Mouse (Mus musculus): ENCODE measurements around the gene Rnf141.

Gene Rnf141

DNA sequence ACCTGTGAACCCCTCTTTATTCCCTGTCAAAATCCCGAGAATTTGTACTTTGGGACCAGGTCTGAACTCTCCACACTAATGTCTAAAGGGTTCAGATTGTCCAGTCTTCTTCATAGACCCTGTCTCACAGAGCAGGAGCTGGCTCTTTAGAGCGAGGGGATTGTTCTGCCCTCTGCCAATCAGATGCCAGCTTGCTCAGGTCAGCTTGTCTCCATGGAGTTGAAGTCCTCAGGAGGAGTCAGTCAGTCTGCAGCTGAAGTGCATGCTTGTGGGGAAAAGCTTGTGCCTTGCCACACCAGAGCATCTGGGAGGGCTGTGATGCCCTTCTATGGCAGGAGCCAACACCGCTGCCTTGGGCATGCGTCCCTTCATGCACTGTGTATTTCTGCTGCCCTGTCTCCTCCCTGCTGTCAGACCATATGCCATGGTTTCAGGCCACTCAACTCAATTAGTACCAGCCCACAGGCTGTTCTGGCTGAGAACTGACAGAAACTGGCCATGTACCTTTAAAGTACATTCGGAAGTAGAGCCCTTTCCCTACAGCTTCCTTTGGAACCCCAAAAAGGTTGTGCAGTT lies 81.6 kb downstream of the Rnf141 start:
- no peak for DNase-seq (ENCODE audit: low spot score)

DNA sequence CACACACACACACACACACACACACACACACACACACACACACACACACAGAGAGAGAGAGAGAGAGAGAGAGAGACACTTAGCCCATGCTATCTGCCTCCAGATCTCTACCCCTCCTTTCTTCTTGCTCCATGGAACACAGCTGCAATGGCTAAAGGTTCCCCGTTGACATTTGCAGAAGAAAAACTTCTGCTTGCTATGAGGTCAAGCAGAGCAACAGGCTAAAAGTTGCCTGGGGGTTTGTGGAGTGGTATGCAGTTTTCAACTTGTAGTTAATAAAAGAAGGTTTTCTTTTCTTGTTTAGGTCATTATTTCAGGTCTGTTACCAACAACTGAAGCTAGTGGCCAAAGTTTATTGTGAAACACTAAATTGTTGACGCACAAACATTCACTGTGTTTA lies 87.8 kb downstream of the Rnf141 start:
- DNase-seq (ENCODE audit: low spot score): no peak

DNA sequence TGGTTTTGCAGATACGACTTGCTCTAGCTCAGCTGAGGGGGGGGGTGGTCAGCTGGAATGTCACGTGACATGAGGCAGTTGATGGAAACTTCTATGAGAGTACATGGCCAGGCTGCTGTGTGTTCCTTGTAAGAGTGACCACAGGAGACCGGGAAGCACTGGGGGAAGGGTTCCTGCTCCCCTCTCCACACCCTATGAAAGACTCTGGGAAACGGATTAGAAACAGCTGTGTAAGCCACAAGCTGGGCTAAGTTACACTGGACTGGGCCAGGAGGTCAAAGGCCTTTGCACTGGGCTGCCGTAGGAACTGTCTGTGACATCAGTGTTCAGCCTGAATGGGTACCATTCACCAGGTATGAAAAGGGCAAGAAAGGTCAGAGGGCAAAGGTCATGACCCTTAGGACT lies 90.3 kb downstream of the Rnf141 start:
- no peak for DNase-seq (ENCODE audit: low spot score)

DNA sequence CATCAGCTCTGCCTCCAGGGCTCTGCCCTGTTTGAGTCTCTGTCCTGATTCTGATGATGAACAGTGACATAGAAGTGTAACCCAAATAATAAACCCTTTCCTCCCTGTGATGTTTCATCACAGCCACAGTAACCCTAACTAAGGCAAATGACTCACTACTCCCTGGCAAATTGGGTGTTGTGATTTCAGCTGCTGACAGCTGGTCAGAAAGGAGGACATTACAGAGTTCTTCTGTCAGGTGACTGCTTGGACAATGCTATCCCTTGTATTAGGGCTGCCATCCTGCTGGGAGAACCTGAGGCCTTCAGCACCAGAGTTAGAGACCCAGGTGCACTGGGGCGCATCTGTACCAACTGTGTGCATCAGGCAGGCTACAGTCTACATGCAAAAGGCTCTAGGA lies 90.9 kb downstream of the Rnf141 start:
- DNase-seq (ENCODE audit: low spot score): no peak

DNA sequence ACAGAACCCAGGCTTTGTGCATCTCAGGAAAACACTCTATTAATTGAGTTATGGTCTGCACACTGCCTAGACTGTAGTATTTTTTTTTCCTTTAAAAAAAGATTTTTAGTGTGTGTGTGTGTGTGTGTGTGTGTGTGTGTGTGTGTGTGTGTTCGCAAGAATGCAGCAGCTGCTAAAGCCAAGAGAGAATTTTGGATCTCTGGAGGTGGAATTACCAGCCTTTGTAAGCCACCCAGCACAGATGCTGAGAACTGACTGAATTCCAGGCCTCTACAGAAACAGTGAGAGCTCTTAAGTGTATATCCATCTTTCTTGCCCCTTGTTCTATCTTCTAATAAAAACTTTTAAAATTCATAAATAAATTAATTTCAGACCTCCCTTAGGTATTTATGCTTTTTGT lies 92.6 kb downstream of the Rnf141 start:
- no peak for DNase-seq (ENCODE audit: low spot score)

DNA sequence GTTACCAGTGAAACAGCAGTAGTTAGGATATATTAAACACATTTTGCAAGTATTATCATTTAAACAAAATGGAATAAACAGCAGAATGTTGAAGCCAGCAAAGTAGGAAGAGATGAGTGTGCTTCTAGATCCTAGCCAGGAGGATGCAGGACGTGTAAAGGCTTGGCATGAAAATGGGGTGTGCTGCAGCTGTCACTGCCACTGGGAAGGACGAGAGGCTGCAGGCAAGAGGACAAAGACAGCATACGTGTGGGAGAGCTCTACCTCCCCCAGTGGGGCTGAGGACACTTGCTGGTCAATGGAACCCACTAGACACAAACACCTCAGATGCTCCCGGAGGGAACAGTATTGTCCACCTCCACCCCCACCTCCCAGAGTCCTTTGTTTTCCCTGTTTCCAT lies 93.4 kb downstream of the Rnf141 start:
- DNase-seq (ENCODE audit: low spot score): no peak
